Mouse (Mus musculus): ENCODE measurements at regions not wholly inside any gene's neighbourhood (a gene's known extent, or its start where the extent isn't known, plus 50 kb on each side); places are given as distances from the start of the nearest gene placed in this dataset.
A peak's percentile ranks its signal among the peaks of the same experiment; 100 is the strongest.

- Histone ChIP-seq H3K4me1 (ENCODE audit: control insufficient read depth, insufficient read depth, low read length) (peaks cover 12% of the 10 kb centered on the region), H3K4me2 (replicated peaks; ENCODE audit: low read depth, low read length, severe bottlenecking) (no peak overlapping the region), H3K4me3 (replicated peaks; ENCODE audit: low read length) (no peak overlapping the region), H3K27me3 (ENCODE audit: control insufficient read depth, insufficient read depth, low read length) (no peaks in the 10 kb centered on the region), H3K9me3 (ENCODE audit: control insufficient read depth, low read length) (no peaks in the 10 kb centered on the region), H3K27ac (replicated peaks; ENCODE audit: low read depth, low read length) (peak overlapping the region; percentile 19; the same call in 1 of the 2 replicates), H3K36me3 (ENCODE audit: control insufficient read depth, insufficient read depth, low read length) (no peaks in the 10 kb centered on the region), H3K9ac (ENCODE audit: low read depth, low read length, severe bottlenecking) (no peak overlapping the region)
- ATAC-seq (ENCODE audit: low FRiP score, low read depth) (0 out of 2 replicates have a peak, but pooled peaks have one; percentile 12), DNase-seq (ENCODE audit: low spot score) (no peak)
- WGBS, result 89% methylated on average over 5 of the region's 5 CpGs
- TF ChIP-seq POLR2A (IDR thresholded peaks at IDR 0.05; ENCODE audit: borderline replicate concordance, extremely low read depth, insufficient read depth, insufficient read length), result no peak
Measured at GRCm38 (mm10) chr13:3723458-3724143, 80.5 kb downstream of the Calml3 start.

- H3K4me3 ChIP-seq (replicated peaks; ENCODE audit: low read length), result no peak overlapping the region
- 59% methylated on average over 4 of the region's 4 CpGs for WGBS
- DNase-seq (ENCODE audit: low spot score), result no peak
- H3K27ac ChIP-seq (replicated peaks; ENCODE audit: low read depth, low read length), result peak overlapping the region; percentile 44; the same call in 1 of the 2 replicates
- peaks cover 18% of the 10 kb centered on the region for H3K4me1 ChIP-seq (ENCODE audit: control insufficient read depth, insufficient read depth, low read length)
- H3K9me3 ChIP-seq (ENCODE audit: control insufficient read depth, low read length), result no peaks in the 10 kb centered on the region
- H3K4me2 ChIP-seq (replicated peaks; ENCODE audit: low read depth, low read length, severe bottlenecking), result no peak overlapping the region
- no peaks in the 10 kb centered on the region for H3K36me3 ChIP-seq (ENCODE audit: control insufficient read depth, insufficient read depth, low read length)
- no peaks in the 10 kb centered on the region for H3K27me3 ChIP-seq (ENCODE audit: control insufficient read depth, insufficient read depth, low read length)
- no peak for TF ChIP-seq POLR2A (IDR thresholded peaks at IDR 0.05; ENCODE audit: borderline replicate concordance, extremely low read depth, insufficient read depth, insufficient read length)
- ATAC-seq (ENCODE audit: low FRiP score, low read depth), result no peak; the same call in 1 of the 2 replicates
- no peak overlapping the region for H3K9ac ChIP-seq (ENCODE audit: low read depth, low read length, severe bottlenecking)
Measured at GRCm38 (mm10) chr13:3715019-3715418, 81.2 kb downstream of the Asb13 start.

GRCm38 (mm10) chr13:3712497-3713160 is 78.8 kb downstream of the Asb13 start:
- H3K4me1 ChIP-seq (ENCODE audit: control insufficient read depth, insufficient read depth, low read length), result peaks cover 33% of the 10 kb centered on the region
- WGBS, result 10% methylated on average over 19 of the region's 19 CpGs

GRCm38 (mm10) chr13:3712088-3712487 is 78.3 kb downstream of the Asb13 start:
- peaks cover 33% of the 10 kb centered on the region for H3K4me1 ChIP-seq (ENCODE audit: control insufficient read depth, insufficient read depth, low read length)
- H3K27me3 ChIP-seq (ENCODE audit: control insufficient read depth, insufficient read depth, low read length), result no peaks in the 10 kb centered on the region
- DNase-seq (ENCODE audit: low spot score) (no peak), ATAC-seq (ENCODE audit: low FRiP score, low read depth) (no peak)
- H3K9me3 ChIP-seq (ENCODE audit: control insufficient read depth, low read length), result 0 out of 2 replicates have a peak, but pooled peaks cover 5% of the 10 kb centered on the region
- no peak for TF ChIP-seq POLR2A (IDR thresholded peaks at IDR 0.05; ENCODE audit: borderline replicate concordance, extremely low read depth, insufficient read depth, insufficient read length)
- no peaks in the 10 kb centered on the region for H3K36me3 ChIP-seq (ENCODE audit: control insufficient read depth, insufficient read depth, low read length)
- WGBS, result 22% methylated on average over 3 of the region's 3 CpGs
- no peak overlapping the region for H3K4me2 ChIP-seq (replicated peaks; ENCODE audit: low read depth, low read length, severe bottlenecking)
- no peak overlapping the region for H3K4me3 ChIP-seq (replicated peaks; ENCODE audit: low read length)
- no peak overlapping the region for H3K9ac ChIP-seq (ENCODE audit: low read depth, low read length, severe bottlenecking)
- H3K27ac ChIP-seq (replicated peaks; ENCODE audit: low read depth, low read length), result 0 out of 2 replicates have a peak overlapping the region, but pooled peaks have one; percentile 44

More at GRCm38 (mm10) chr13:3712497-3713160, 78.8 kb downstream of the Asb13 start:
- peak; percentile 76 for ATAC-seq (ENCODE audit: low FRiP score, low read depth)
- H3K27me3 ChIP-seq (ENCODE audit: control insufficient read depth, insufficient read depth, low read length), result no peaks in the 10 kb centered on the region
- TF ChIP-seq POLR2A (IDR thresholded peaks at IDR 0.05; ENCODE audit: borderline replicate concordance, extremely low read depth, insufficient read depth, insufficient read length), result no peak
- peak; percentile 64 for DNase-seq (ENCODE audit: low spot score)
- no peak overlapping the region for H3K4me3 ChIP-seq (replicated peaks; ENCODE audit: low read length)
- peak overlapping the region; percentile 22; the same call in 1 of the 2 replicates for H3K4me2 ChIP-seq (replicated peaks; ENCODE audit: low read depth, low read length, severe bottlenecking)
- H3K27ac ChIP-seq (replicated peaks; ENCODE audit: low read depth, low read length), result peak overlapping the region; percentile 44; the same call in 1 of the 2 replicates
- H3K36me3 ChIP-seq (ENCODE audit: control insufficient read depth, insufficient read depth, low read length), result no peaks in the 10 kb centered on the region
- no peak overlapping the region for H3K9ac ChIP-seq (ENCODE audit: low read depth, low read length, severe bottlenecking)
- 0 out of 2 replicates have a peak, but pooled peaks cover 5% of the 10 kb centered on the region for H3K9me3 ChIP-seq (ENCODE audit: control insufficient read depth, low read length)

- DNase-seq (ENCODE audit: low spot score), result no peak
- peaks cover 29% of the 10 kb centered on the region for H3K4me1 ChIP-seq (ENCODE audit: control insufficient read depth, insufficient read depth, low read length)
- no peak overlapping the region for H3K4me2 ChIP-seq (replicated peaks; ENCODE audit: low read depth, low read length, severe bottlenecking)
Measured at GRCm38 (mm10) chr13:3709982-3710618, 76.3 kb downstream of the Asb13 start.

More at GRCm38 (mm10) chr13:3709982-3710618, 76.3 kb downstream of the Asb13 start:
- no peak overlapping the region for H3K4me3 ChIP-seq (replicated peaks; ENCODE audit: low read length)
- H3K27ac ChIP-seq (replicated peaks; ENCODE audit: low read depth, low read length), result peak overlapping the region; percentile 89
- 53% methylated on average over 7 of the region's 7 CpGs for WGBS
- ATAC-seq (ENCODE audit: low FRiP score, low read depth), result no peak
- H3K27me3 ChIP-seq (ENCODE audit: control insufficient read depth, insufficient read depth, low read length), result no peaks in the 10 kb centered on the region
- 0 out of 2 replicates have a peak, but pooled peaks cover 5% of the 10 kb centered on the region for H3K9me3 ChIP-seq (ENCODE audit: control insufficient read depth, low read length)
- no peaks in the 10 kb centered on the region for H3K36me3 ChIP-seq (ENCODE audit: control insufficient read depth, insufficient read depth, low read length)
- H3K9ac ChIP-seq (ENCODE audit: low read depth, low read length, severe bottlenecking), result no peak overlapping the region
- TF ChIP-seq POLR2A (IDR thresholded peaks at IDR 0.05; ENCODE audit: borderline replicate concordance, extremely low read depth, insufficient read depth, insufficient read length), result no peak
